Mouse (Mus musculus): ENCODE measurements around the gene Tcp11l2.

Tcp11l2 gene

GRCm38 (mm10) chr10:84598172-84598571 lies 21.7 kb downstream of the Tcp11l2 start:
- in situ Hi-C loops (cut with MboI, MseI) = no loop called here

GRCm38 (mm10) chr10:84600136-84600535 lies 23.7 kb downstream of the Tcp11l2 start:
- in situ Hi-C loops (cut with MboI, MseI) = no loop called here

- in situ Hi-C loops (cut with MboI, MseI) = no loop called here
Observed at GRCm38 (mm10) chr10:84604335-84604734, 27.9 kb downstream of the Tcp11l2 start.

- in situ Hi-C loops (cut with MboI, MseI) = no loop called here
Observed at GRCm38 (mm10) chr10:84608361-84608760, 31.9 kb downstream of the Tcp11l2 start.

- in situ Hi-C loops (cut with MboI, MseI) = no loop called here
Observed at GRCm38 (mm10) chr10:84610324-84610723, 33.9 kb downstream of the Tcp11l2 start.

- in situ Hi-C loops (cut with MboI, MseI) = no loop called here
Observed at GRCm38 (mm10) chr10:84610783-84611182, 34.4 kb downstream of the Tcp11l2 start.

- in situ Hi-C loops (cut with MboI, MseI) = no loop called here
Observed at GRCm38 (mm10) chr10:84611664-84612063, 35.2 kb downstream of the Tcp11l2 start.

- in situ Hi-C loops (cut with MboI, MseI) = no loop called here
Observed at GRCm38 (mm10) chr10:84612281-84612680, 35.9 kb downstream of the Tcp11l2 start.

- in situ Hi-C loops (cut with MboI, MseI) = no loop called here
Observed at GRCm38 (mm10) chr10:84613366-84613765, 36.9 kb downstream of the Tcp11l2 start.

- in situ Hi-C loops (cut with MboI, MseI) = no loop called here
Observed at GRCm38 (mm10) chr10:84615076-84615475, 38.6 kb downstream of the Tcp11l2 start.

- in situ Hi-C loops (cut with MboI, MseI) = no loop called here
Observed at GRCm38 (mm10) chr10:84621826-84622790, 45.7 kb downstream of the Tcp11l2 start, which contains the start of gene Polr3b. Gene Polr3b (plus strand): TSS chr10:84622292.

GRCm38 (mm10) chr10:84631182-84631581 lies 54.8 kb downstream of the Tcp11l2 start:
- in situ Hi-C loops (cut with MboI, MseI) = loop anchor here (5.0 kb wide), 1 partner anchor 276 kb away; no protein-coding TSS in a partner anchor

- in situ Hi-C loops (cut with MboI, MseI) = loop anchor here (5.0 kb wide), 1 partner anchor 275 kb away; no protein-coding TSS in a partner anchor
Observed at GRCm38 (mm10) chr10:84632005-84632404, 55.6 kb downstream of the Tcp11l2 start.

GRCm38 (mm10) chr10:84636656-84637055 lies 60.2 kb downstream of the Tcp11l2 start:
- in situ Hi-C loops (cut with MboI, MseI) = no loop called here

- in situ Hi-C loops (cut with MboI, MseI) = no loop called here
Observed at GRCm38 (mm10) chr10:84638382-84638781, 62.0 kb downstream of the Tcp11l2 start.

GRCm38 (mm10) chr10:84639525-84640287 lies 63.3 kb downstream of the Tcp11l2 start:
- in situ Hi-C loops (cut with MboI, MseI) = no loop called here

GRCm38 (mm10) chr10:84640861-84641260 lies 64.4 kb downstream of the Tcp11l2 start:
- in situ Hi-C loops (cut with MboI, MseI) = no loop called here

GRCm38 (mm10) chr10:84641576-84641975 lies 65.2 kb downstream of the Tcp11l2 start:
- in situ Hi-C loops (cut with MboI, MseI) = no loop called here

GRCm38 (mm10) chr10:84645940-84646339 lies 69.5 kb downstream of the Tcp11l2 start:
- in situ Hi-C loops (cut with MboI, MseI) = no loop called here

- in situ Hi-C loops (cut with MboI, MseI) = no loop called here
Observed at GRCm38 (mm10) chr10:84646506-84647102, 70.2 kb downstream of the Tcp11l2 start.

GRCm38 (mm10) chr10:84647264-84647663 lies 70.8 kb downstream of the Tcp11l2 start:
- in situ Hi-C loops (cut with MboI, MseI) = no loop called here

GRCm38 (mm10) chr10:84648911-84649310 lies 72.5 kb downstream of the Tcp11l2 start:
- in situ Hi-C loops (cut with MboI, MseI) = no loop called here
